Mouse (Mus musculus): ENCODE results near the gene Cd38.

GRCm38 (mm10) chr5:43822824-43823223 is 45.5 kb upstream of the Cd38 start:
- TF ChIP-seq POLR2A (IDR thresholded peaks at IDR 0.05; ENCODE audit: extremely low read depth, insufficient read depth, low read length) (no peak), CTCF (IDR thresholded peaks at IDR 0.05; ENCODE audit: low read depth, low read length) (no peak)
